Mouse (Mus musculus): ENCODE data around the gene Dop1b. TPM values are rescaled to one million over a fixed set of nuclear protein-coding genes. Genes with fewer than 3 reads are reported as not detected.
"Not testable (repeated sequence)": the region's sequence is repeated elsewhere in the genome, so short reads cannot be mapped to it uniquely, and the experiment has no call there.

The Dop1b gene
- polyA plus RNA-seq, 1 experiment, result not detected

GRCm38 (mm10) chr16:93777247-93777999 is 65.7 kb downstream of the Dop1b start:
- TF ChIP-seq CTCF (IDR thresholded peaks at IDR 0.05; ENCODE audit: insufficient read depth, low read depth, low read length) (no peak), POLR2A (IDR thresholded peaks at IDR 0.05; ENCODE audit: insufficient read depth, low read depth, low read length) (no peak)
- Histone ChIP-seq H3K4me3 (ENCODE audit: insufficient read depth, low read depth, low read length) (no peak overlapping the region), H3K4me1 (ENCODE audit: control insufficient read depth, insufficient read depth, low read length) (no peaks in the 10 kb centered on the region), H3K27ac (ENCODE audit: insufficient read depth, low read depth, low read length) (no peak overlapping the region)
- 80% methylated on average over 14 of the region's 14 CpGs for WGBS

- not testable (repeated sequence) for H3K4me1 ChIP-seq (ENCODE audit: control insufficient read depth, insufficient read depth, low read length); H3K27ac ChIP-seq (ENCODE audit: insufficient read depth, low read depth, low read length); H3K4me3 ChIP-seq (ENCODE audit: insufficient read depth, low read depth, low read length)
- WGBS, result 80% methylated on average over 4 of the region's 4 CpGs
Observed at GRCm38 (mm10) chr16:93778393-93778792, 66.7 kb downstream of the Dop1b start.

- Histone ChIP-seq H3K4me1 (ENCODE audit: control insufficient read depth, insufficient read depth, low read length) (no peaks in the 10 kb centered on the region), H3K4me3 (ENCODE audit: insufficient read depth, low read depth, low read length) (no peak overlapping the region), H3K27ac (ENCODE audit: insufficient read depth, low read depth, low read length) (no peak overlapping the region)
- WGBS, result 92% methylated on average over 4 of the region's 4 CpGs
- no peak for TF ChIP-seq POLR2A (IDR thresholded peaks at IDR 0.05; ENCODE audit: insufficient read depth, low read depth, low read length)
- no peak for TF ChIP-seq CTCF (IDR thresholded peaks at IDR 0.05; ENCODE audit: insufficient read depth, low read depth, low read length)
Observed at GRCm38 (mm10) chr16:93779554-93779953, 67.8 kb downstream of the Dop1b start.

GRCm38 (mm10) chr16:93780660-93781479 is 69.2 kb downstream of the Dop1b start:
- Histone ChIP-seq H3K4me3 (ENCODE audit: insufficient read depth, low read depth, low read length) (no peak overlapping the region), H3K27ac (ENCODE audit: insufficient read depth, low read depth, low read length) (no peak overlapping the region), H3K4me1 (ENCODE audit: control insufficient read depth, insufficient read depth, low read length) (no peaks in the 10 kb centered on the region)
- WGBS, result 64% methylated on average over 14 of the region's 14 CpGs
- TF ChIP-seq POLR2A (IDR thresholded peaks at IDR 0.05; ENCODE audit: insufficient read depth, low read depth, low read length) (no peak), CTCF (IDR thresholded peaks at IDR 0.05; ENCODE audit: insufficient read depth, low read depth, low read length) (no peak)

DNA sequence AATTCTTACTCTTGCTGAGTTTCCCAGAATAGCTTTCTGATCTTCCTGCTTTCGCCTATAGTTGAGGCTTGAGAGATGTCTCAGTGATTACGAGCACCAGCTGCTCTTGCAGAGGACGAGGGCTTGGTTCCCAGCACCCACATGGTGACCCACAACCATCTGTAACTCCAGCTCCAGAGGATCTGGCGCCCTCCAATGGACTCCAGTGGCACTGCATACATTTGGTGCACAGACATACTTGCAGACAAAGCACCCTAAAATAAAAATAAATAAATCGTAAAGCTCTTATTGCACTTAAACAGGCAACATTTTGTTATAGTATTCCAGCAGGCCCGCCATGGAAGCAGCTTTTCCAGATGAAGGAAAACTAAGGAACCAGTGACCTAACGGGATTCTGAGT is 72.5 kb downstream of the Dop1b start:
- Histone ChIP-seq H3K27ac (ENCODE audit: insufficient read depth, low read depth, low read length) (no peak overlapping the region), H3K4me1 (ENCODE audit: control insufficient read depth, insufficient read depth, low read length) (no peaks in the 10 kb centered on the region), H3K4me3 (ENCODE audit: insufficient read depth, low read depth, low read length) (no peak overlapping the region)
- 97% methylated on average over 7 of the region's 7 CpGs for WGBS
- TF ChIP-seq CTCF (IDR thresholded peaks at IDR 0.05; ENCODE audit: insufficient read depth, low read depth, low read length) (no peak), POLR2A (IDR thresholded peaks at IDR 0.05; ENCODE audit: insufficient read depth, low read depth, low read length) (no peak)

GRCm38 (mm10) chr16:93785805-93786204 is 74.1 kb downstream of the Dop1b start:
- Histone ChIP-seq H3K4me1 (ENCODE audit: control insufficient read depth, insufficient read depth, low read length) (no peaks in the 10 kb centered on the region), H3K27ac (ENCODE audit: insufficient read depth, low read depth, low read length) (no peak overlapping the region), H3K4me3 (ENCODE audit: insufficient read depth, low read depth, low read length) (no peak overlapping the region)
- 13% methylated on average over 9 of the region's 9 CpGs for WGBS
- no peak for TF ChIP-seq POLR2A (IDR thresholded peaks at IDR 0.05; ENCODE audit: insufficient read depth, low read depth, low read length)
- TF ChIP-seq CTCF (IDR thresholded peaks at IDR 0.05; ENCODE audit: insufficient read depth, low read depth, low read length), result peak; percentile 85

DNA sequence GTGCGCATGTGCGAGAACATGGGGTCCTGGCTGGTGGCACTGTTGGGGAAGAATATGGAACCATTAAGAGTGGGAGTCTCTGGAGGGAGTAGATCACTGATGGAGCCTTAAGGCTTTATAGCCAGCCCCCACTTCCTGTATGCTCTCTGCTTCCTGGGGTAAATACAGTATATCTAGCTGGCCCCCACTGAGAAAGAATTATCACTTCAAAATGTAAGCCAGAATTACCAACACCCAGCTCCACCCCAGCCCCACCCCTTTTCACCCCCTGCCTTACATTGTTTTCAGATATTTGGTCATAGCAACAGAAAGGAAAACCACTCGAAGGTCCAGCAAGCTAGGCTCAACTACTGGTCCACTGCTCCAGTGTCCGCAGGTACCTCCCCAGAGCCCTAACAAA is 76.7 kb downstream of the Dop1b start:
- no peaks in the 10 kb centered on the region for H3K4me1 ChIP-seq (ENCODE audit: control insufficient read depth, insufficient read depth, low read length)
- no peak overlapping the region for H3K4me3 ChIP-seq (ENCODE audit: insufficient read depth, low read depth, low read length)
- TF ChIP-seq CTCF (IDR thresholded peaks at IDR 0.05; ENCODE audit: insufficient read depth, low read depth, low read length) (no peak), POLR2A (IDR thresholded peaks at IDR 0.05; ENCODE audit: insufficient read depth, low read depth, low read length) (no peak)
- no peak overlapping the region for H3K27ac ChIP-seq (ENCODE audit: insufficient read depth, low read depth, low read length)
- WGBS, result 88% methylated on average over 4 of the region's 4 CpGs

DNA sequence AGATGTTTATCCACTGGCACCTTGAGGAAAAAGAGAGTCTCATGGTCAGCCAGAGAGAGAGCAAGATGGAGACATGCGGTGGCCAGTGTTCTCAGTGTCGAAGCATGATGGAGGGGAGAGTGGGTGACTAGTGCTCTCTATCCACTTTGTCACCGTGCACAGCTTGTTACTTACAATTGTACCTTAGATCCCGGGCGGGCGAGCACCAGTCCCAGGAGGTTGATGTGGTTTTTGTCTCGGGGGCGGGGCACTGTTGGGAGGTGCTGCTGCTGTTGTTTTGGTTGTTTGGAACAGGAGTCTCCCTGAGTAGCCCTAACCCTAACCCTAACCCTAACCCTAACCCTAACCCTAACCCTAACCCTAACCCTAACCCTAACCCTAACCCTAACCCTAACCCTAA is 77.2 kb downstream of the Dop1b start:
- Histone ChIP-seq H3K4me3 (ENCODE audit: insufficient read depth, low read depth, low read length) (no peak overlapping the region), H3K27ac (ENCODE audit: insufficient read depth, low read depth, low read length) (no peak overlapping the region), H3K4me1 (ENCODE audit: control insufficient read depth, insufficient read depth, low read length) (no peaks in the 10 kb centered on the region)
- 93% methylated on average over 8 of the region's 8 CpGs for WGBS
- TF ChIP-seq POLR2A (IDR thresholded peaks at IDR 0.05; ENCODE audit: insufficient read depth, low read depth, low read length) (no peak), CTCF (IDR thresholded peaks at IDR 0.05; ENCODE audit: insufficient read depth, low read depth, low read length) (no peak)

DNA sequence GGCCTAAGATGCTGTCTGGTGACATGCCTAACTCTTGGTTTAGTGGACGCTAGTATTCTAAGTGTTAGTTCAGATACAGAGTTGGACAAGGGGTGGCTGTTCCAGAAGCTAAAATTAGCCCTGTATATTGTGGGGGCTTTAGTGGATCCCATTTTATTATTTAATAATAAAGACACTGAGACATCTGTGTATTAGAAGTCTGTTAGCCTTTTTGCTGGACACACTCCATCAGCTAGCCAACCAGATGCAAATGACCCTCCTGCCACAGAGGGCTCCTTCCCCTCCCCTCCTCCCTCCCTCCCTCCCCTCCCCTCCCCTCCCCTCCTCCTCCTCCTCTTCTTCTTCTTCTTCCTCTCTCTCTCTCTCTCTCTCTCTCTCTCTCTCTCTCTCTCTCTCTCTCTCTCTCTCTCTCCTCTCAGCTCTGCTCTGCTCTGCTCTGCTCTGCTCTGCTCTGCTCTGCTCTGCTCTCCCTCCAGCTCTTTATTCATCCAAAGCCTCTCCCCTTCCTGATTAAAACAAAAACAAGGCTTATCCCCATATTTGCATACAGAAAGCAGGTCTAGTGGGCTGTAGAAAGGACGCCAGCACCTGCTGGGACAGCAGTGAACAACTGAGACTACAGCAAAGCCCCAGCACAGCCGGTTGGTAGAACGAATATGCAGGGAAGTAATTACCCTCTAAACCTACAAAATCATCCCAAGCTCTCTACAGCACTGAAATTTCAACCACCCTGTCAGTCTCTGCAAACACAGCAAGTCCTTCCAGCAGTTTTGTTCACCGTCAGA is 78.5 kb downstream of the Dop1b start:
- 66% methylated on average over 5 of the region's 5 CpGs for WGBS
- TF ChIP-seq CTCF (IDR thresholded peaks at IDR 0.05; ENCODE audit: insufficient read depth, low read depth, low read length) (no peak), POLR2A (IDR thresholded peaks at IDR 0.05; ENCODE audit: insufficient read depth, low read depth, low read length) (no peak)
- Histone ChIP-seq H3K4me3 (ENCODE audit: insufficient read depth, low read depth, low read length) (no peak overlapping the region), H3K4me1 (ENCODE audit: control insufficient read depth, insufficient read depth, low read length) (no peaks in the 10 kb centered on the region), H3K27ac (ENCODE audit: insufficient read depth, low read depth, low read length) (no peak overlapping the region)

Measured in olfactory bulb, adult 2 months (tissue).